Mouse (Mus musculus) neural tube, embryonic 14.5 days (tissue): ENCODE results near the gene Keap1. TPM values are rescaled to one million over a fixed set of nuclear protein-coding genes. Genes with fewer than 3 reads are reported as not detected.
A peak's percentile ranks its signal among the peaks of the same experiment; 100 is the strongest.

ENCODE experiments used
- ATAC-seq: fragments of 200-750 bp; cut with Nextera tagmentation; 2 replicates; pipeline ENCODE4 v1.8.0; 2017; ENCODE audit warnings: low read depth, mild to moderate bottlenecking, moderate TSS enrichment, moderate library complexity
- H3K27ac ChIP-seq: fragments of 300-500 bp; sonication (generic); 2 replicates; pipeline ENCODE4 v1.5.1; 2014; ENCODE audit warnings: low read depth, mild to moderate bottlenecking, control low read depth, low read length, moderate library complexity, mixed read lengths
- H3K27me3 ChIP-seq: fragments of 300-500 bp; sonication (generic); 2 replicates; pipeline ENCODE4 v1.6.1; 2014; ENCODE audit warnings: low read length; ENCODE audit not compliant: control insufficient read depth, insufficient read depth
- H3K36me3 ChIP-seq: fragments of 300-500 bp; sonication (generic); 2 replicates; pipeline ENCODE4 v1.6.1; 2014; ENCODE audit warnings: low read length, mixed read lengths; ENCODE audit not compliant: control insufficient read depth, insufficient read depth
- H3K4me1 ChIP-seq: fragments of 300-500 bp; sonication (generic); 2 replicates; pipeline ENCODE4 v1.6.1; 2014; ENCODE audit warnings: low read length; ENCODE audit not compliant: control insufficient read depth, insufficient read depth
- H3K4me2 ChIP-seq: fragments of 300-500 bp; sonication (generic); 2 replicates; pipeline ENCODE4 v1.6.1; 2014; ENCODE audit warnings: mild to moderate bottlenecking, low read depth, low read length, control low read depth
- H3K4me3 ChIP-seq: fragments of 300-500 bp; sonication (generic); 2 replicates; pipeline ENCODE4 v1.5.1; 2014; ENCODE audit warnings: low read depth, low read length, control low read depth, mixed read lengths
- H3K9ac ChIP-seq: fragments of 300-500 bp; sonication (generic); replicated peaks from 2 replicates; pipeline ENCODE4 v1.6.1; 2014; ENCODE audit warnings: low read depth, mild to moderate bottlenecking, control low read depth, low read length, mixed read lengths
- H3K9me3 ChIP-seq: fragments of 300-500 bp; sonication (generic); 2 replicates; pipeline ENCODE4 v1.6.1; 2016; ENCODE audit warnings: low read length; ENCODE audit not compliant: control insufficient read depth
- WGBS: fragments of 180-500 bp; shearing (Covaris S2); extraction: QIAGEN DNeasy Blood & Tissue Kit; methylation state at CpG from one replicate; pipeline ENCODE4 v1.1.7; 2014; 5-methylcytosine and 5-hydroxymethylcytosine counted together
- polyA plus RNA-seq: library from polyadenylated mRNA; unstranded; fragments of >200 nt; fragmentation: Nextera tagmentation; extraction: Ambion mirVana; gene quantifications from 2 replicates; pipeline ENCODE4 v1.2.1, GENCODE M21; 2014

Keap1 gene
- polyA plus RNA-seq, result 34.2 and 43.6 TPM in 2 replicates

GRCm38 (mm10) chr9:21238733-21239464 lies at the start of gene Keap1:
TSS of gene Keap1 (minus strand) at chr9:21239361.
- ATAC-seq, result peak; percentile 88
- Histone ChIP-seq H3K36me3 (peaks cover 6% of the 10 kb centered on the region), H3K9me3 (no peaks in the 10 kb centered on the region), H3K4me1 (peaks cover 13% of the 10 kb centered on the region), H3K9ac (peak within 1 kb of the TSS; percentile 94), H3K27ac (peak within 1 kb of the TSS; percentile 91), H3K27me3 (peaks cover 3% of the 10 kb centered on the region; the same call in 1 of the 2 replicates), H3K4me2 (peak within 1 kb of the TSS; percentile 85), H3K4me3 (peak within 1 kb of the TSS; percentile 90)
- WGBS, result under 1% methylated on average over 83 of the region's 90 CpGs

- Histone ChIP-seq H3K4me1 (peaks cover 26% of the 10 kb centered on the region), H3K9ac (peak overlapping the region; percentile 60; the same call in 1 of the 2 replicates), H3K36me3 (peaks cover 13% of the 10 kb centered on the region; the same call in 1 of the 2 replicates), H3K4me3 (peak overlapping the region; percentile 65), H3K27me3 (no peaks in the 10 kb centered on the region), H3K27ac (peak overlapping the region; percentile 78), H3K9me3 (no peaks in the 10 kb centered on the region), H3K4me2 (peak overlapping the region; percentile 84)
- ATAC-seq, result no peak
- WGBS, result 79% methylated on average over 13 of the region's 13 CpGs
These were observed 49.5 kb upstream of the Keap1 start for GRCm38 (mm10) chr9:21288404-21289336.

GRCm38 (mm10) chr9:21287571-21288402 lies 48.6 kb upstream of the Keap1 start, which contains the start of gene Kri1:
TSS of gene Kri1 (minus strand) at chr9:21287969.
- Histone ChIP-seq H3K27ac (peak within 1 kb of the TSS; percentile 78), H3K4me3 (peak within 1 kb of the TSS; percentile 65), H3K4me2 (peak within 1 kb of the TSS; percentile 84), H3K9me3 (no peaks in the 10 kb centered on the region), H3K36me3 (peaks cover 16% of the 10 kb centered on the region; the same call in 1 of the 2 replicates), H3K27me3 (no peaks in the 10 kb centered on the region), H3K4me1 (peaks cover 26% of the 10 kb centered on the region), H3K9ac (peak within 1 kb of the TSS; percentile 60)
- ATAC-seq, result peak; percentile 74
- under 1% methylated on average over 59 of the region's 59 CpGs for WGBS

- ATAC-seq, result no peak
- Histone ChIP-seq H3K27me3 (no peaks in the 10 kb centered on the region), H3K4me1 (peaks cover 26% of the 10 kb centered on the region), H3K9me3 (no peaks in the 10 kb centered on the region), H3K4me2 (peak overlapping the region; percentile 84), H3K4me3 (peak overlapping the region; percentile 65), H3K36me3 (peaks cover 16% of the 10 kb centered on the region; the same call in 1 of the 2 replicates), H3K27ac (no peak overlapping the region; the same call in 1 of the 2 replicates), H3K9ac (peak overlapping the region; percentile 60; the same call in 1 of the 2 replicates)
- WGBS, result 63% methylated on average over 3 of the region's 3 CpGs
These were observed 47.6 kb upstream of the Keap1 start for GRCm38 (mm10) chr9:21286753-21287152.

GRCm38 (mm10) chr9:21283994-21284393 lies 44.8 kb upstream of the Keap1 start:
- no peak overlapping the region for H3K27ac ChIP-seq
- H3K4me3 ChIP-seq, result no peak overlapping the region
- H3K27me3 ChIP-seq, result no peaks in the 10 kb centered on the region
- no peaks in the 10 kb centered on the region for H3K9me3 ChIP-seq
- no peak overlapping the region for H3K4me2 ChIP-seq
- no peak overlapping the region for H3K9ac ChIP-seq
- H3K4me1 ChIP-seq, result peaks cover 17% of the 10 kb centered on the region
- H3K36me3 ChIP-seq, result peaks cover 37% of the 10 kb centered on the region
- WGBS, result 92% methylated on average over 3 of the region's 3 CpGs
- ATAC-seq, result no peak

- H3K4me2 ChIP-seq, result no peak overlapping the region
- no peak overlapping the region for H3K9ac ChIP-seq
- ATAC-seq, result no peak
- peaks cover 41% of the 10 kb centered on the region for H3K36me3 ChIP-seq
- 92% methylated on average over 5 of the region's 5 CpGs for WGBS
- no peak overlapping the region for H3K27ac ChIP-seq
- H3K4me3 ChIP-seq, result no peak overlapping the region
- H3K9me3 ChIP-seq, result no peaks in the 10 kb centered on the region
- peaks cover 13% of the 10 kb centered on the region for H3K4me1 ChIP-seq
- H3K27me3 ChIP-seq, result no peaks in the 10 kb centered on the region
These were observed 44.4 kb upstream of the Keap1 start for GRCm38 (mm10) chr9:21283591-21283990.

- Histone ChIP-seq H3K36me3 (peaks cover 78% of the 10 kb centered on the region), H3K27me3 (no peaks in the 10 kb centered on the region), H3K4me2 (no peak overlapping the region), H3K9ac (no peak overlapping the region), H3K4me3 (no peak overlapping the region), H3K9me3 (no peaks in the 10 kb centered on the region), H3K4me1 (no peaks in the 10 kb centered on the region), H3K27ac (no peak overlapping the region)
- no peak for ATAC-seq
- WGBS, result 97% methylated on average over 5 of the region's 5 CpGs
These were observed 38.6 kb upstream of the Keap1 start for GRCm38 (mm10) chr9:21277776-21278175.

- Histone ChIP-seq H3K4me1 (no peaks in the 10 kb centered on the region), H3K4me3 (no peak overlapping the region), H3K27me3 (no peaks in the 10 kb centered on the region), H3K9me3 (no peaks in the 10 kb centered on the region), H3K36me3 (peaks cover 89% of the 10 kb centered on the region), H3K9ac (no peak overlapping the region), H3K27ac (no peak overlapping the region), H3K4me2 (no peak overlapping the region)
- 93% methylated on average over 8 of the region's 8 CpGs for WGBS
- no peak for ATAC-seq
These were observed 37.1 kb upstream of the Keap1 start for GRCm38 (mm10) chr9:21276307-21276706.
